Mouse (Mus musculus) CH12.LX (cell line): Measurements from ENCODE around the gene Cenpm.

Source experiments
- CHD1 ChIP-seq: IDR thresholded peaks from 2 replicates; pipeline ENCODE4 v1.6.1; 2012; ENCODE audit warnings: low read depth, low read length, improper control_type of control experiment, inconsistent platforms
- CTCF ChIP-seq, 2 experiments: IDR thresholded peaks in 1 of 2; conservative IDR thresholded peaks in 1 of 2; 2 replicates each; pipeline ENCODE4 v1.5.1; 2011 to 2012; ENCODE audit warnings: low read depth in 2 of 2, low read length in 2 of 2, improper control_type of control experiment in 1 of 2, inconsistent platforms in 1 of 2, mild to moderate bottlenecking in 1 of 2, moderate library complexity in 1 of 2
- ELF1 ChIP-seq: IDR thresholded peaks from 2 replicates; pipeline ENCODE4 v1.6.1; 2014; ENCODE audit warnings: low read depth, mild to moderate bottlenecking, inconsistent platforms, low read length, improper control_type of control experiment
- ETS1 ChIP-seq: conservative IDR thresholded peaks from 2 replicates; pipeline ENCODE4 v1.6.1; 2012; ENCODE audit warnings: low read depth, mild to moderate bottlenecking, inconsistent platforms, low read length, improper control_type of control experiment, moderate library complexity
- KAT2A ChIP-seq: IDR thresholded peaks from 2 replicates; pipeline ENCODE4 v1.6.1; 2012; ENCODE audit warnings: low read length, improper control_type of control experiment, inconsistent platforms; ENCODE audit not compliant: insufficient replicate concordance
- MAZ ChIP-seq: IDR thresholded peaks from 2 replicates; pipeline ENCODE4 v1.6.1; 2012; ENCODE audit warnings: low read depth, mild to moderate bottlenecking, inconsistent platforms, low read length, improper control_type of control experiment, moderate library complexity
- MYC ChIP-seq: IDR thresholded peaks from 2 replicates; pipeline ENCODE4 v1.6.1; 2011; ENCODE audit warnings: low read depth, mild to moderate bottlenecking, improper control_type of control experiment, low read length
- PAX5 ChIP-seq: IDR thresholded peaks from 2 replicates; pipeline ENCODE4 v1.6.1; 2012; ENCODE audit warnings: low read length, inconsistent platforms, mixed read lengths
- POLR2A ChIP-seq: IDR thresholded peaks from 2 replicates; pipeline ENCODE4 v1.6.1; 2011; ENCODE audit warnings: low read depth, mild to moderate bottlenecking, improper control_type of control experiment, low read length
- RAD21 ChIP-seq: IDR thresholded peaks from 2 replicates; pipeline ENCODE4 v1.6.1; 2011; ENCODE audit warnings: low read depth, mild to moderate bottlenecking, low read length, improper control_type of control experiment, moderate library complexity
- SIN3A ChIP-seq: IDR thresholded peaks from 2 replicates; pipeline ENCODE4 v1.6.1; 2012; ENCODE audit warnings: low read length, improper control_type of control experiment, inconsistent platforms
- TBP ChIP-seq: conservative IDR thresholded peaks from 2 replicates; pipeline ENCODE4 v1.6.1; 2011; ENCODE audit warnings: low read depth, low read length, improper control_type of control experiment

DNA sequence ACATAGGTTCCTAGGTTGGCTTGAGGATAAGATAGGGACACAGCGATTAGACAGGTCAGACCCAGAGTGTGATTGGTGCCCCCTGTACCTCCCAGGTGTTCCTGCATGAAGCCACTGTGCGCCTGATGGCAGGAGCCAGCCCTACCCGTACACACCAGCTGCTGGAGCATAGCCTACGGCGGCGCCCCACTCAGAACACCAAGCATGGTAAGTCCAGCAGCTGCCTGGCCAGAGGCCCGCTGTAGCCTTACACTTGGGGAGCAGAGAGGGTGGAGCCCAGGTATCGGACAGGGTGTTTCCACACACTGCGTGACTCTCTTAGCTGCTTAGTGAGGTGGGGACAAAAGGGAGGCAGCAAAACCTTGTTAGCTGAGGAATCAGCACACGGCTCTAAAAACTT is 41.5 kb downstream of the Cenpm start:
- TF ChIP-seq RAD21, result no peak
- TF ChIP-seq POLR2A, result no peak
- TF ChIP-seq CTCF (conservative IDR thresholded peaks at IDR 0.05 in 1 of 2, IDR thresholded peaks at IDR 0.05 in 1 of 2; ENCODE audit: low read depth in 2 of 2, low read length in 2 of 2), result no peak
- TF ChIP-seq MYC, result no peak
- TF ChIP-seq CHD1, result no peak
- no peak for TF ChIP-seq MAZ
- TF ChIP-seq KAT2A, result no peak
- no peak for TF ChIP-seq SIN3A
- no peak for TF ChIP-seq PAX5
- no peak for TF ChIP-seq ELF1
- TF ChIP-seq TBP, result no peak
- no peak for TF ChIP-seq ETS1
